Mouse (Mus musculus) lung, adult 2 months (tissue): ENCODE measurements around the gene Gm49416. TPM values are rescaled to one million over a fixed set of nuclear protein-coding genes. Genes with fewer than 3 reads are reported as not detected.

Source experiments
- DNase-seq: peaks from one replicate; pipeline ENCODE4 v3.0.0; 2022
- H3K4me1 ChIP-seq: fragments of 200-500 bp; 2 replicates; pipeline ENCODE4 v1.6.1; 2011; ENCODE audit warnings: low read length; ENCODE audit not compliant: control insufficient read depth, insufficient read depth
- H3K4me3 ChIP-seq: fragments of 200-500 bp; replicated peaks from 2 replicates; pipeline ENCODE3; 2011; ENCODE audit warnings: low read depth, mild to moderate bottlenecking, control low read depth, low read length; ENCODE audit errors: extremely low read depth
- CTCF ChIP-seq: fragments of 200-500 bp; IDR thresholded peaks from 2 replicates; pipeline ENCODE4 v1.5.1; 2011; ENCODE audit warnings: mild to moderate bottlenecking, low read length, control low read depth; ENCODE audit not compliant: insufficient read depth
- POLR2A ChIP-seq: fragments of 200-500 bp; IDR thresholded peaks from 2 replicates; pipeline ENCODE4 v1.6.1; 2011; ENCODE audit warnings: low read depth, mild to moderate bottlenecking, control low read depth, low read length, borderline replicate concordance; ENCODE audit errors: extremely low read depth
- WGBS: fragments of 180-500 bp; shearing (Covaris S2); methylation state at CpG from one replicate; pipeline ENCODE4 v1.1.7; 2018; 5-methylcytosine and 5-hydroxymethylcytosine counted together
- polyA plus RNA-seq: library from polyadenylated mRNA; depleted of rRNA; stranded (reverse); fragments of >200 nt; gene quantifications from 2 replicates; pipeline ENCODE4 v1.2.3, GENCODE M21; 2012

Gm49416 gene
- polyA plus RNA-seq, 1 experiment, result not detected

GRCm38 (mm10) chr19:8919684-8920072 lies 31.0 kb downstream of the Gm49416 start:
- no peak for TF ChIP-seq POLR2A
- no peak for TF ChIP-seq CTCF
- Histone ChIP-seq H3K4me3 (no peak overlapping the region), H3K4me1 (peaks cover 5% of the 10 kb centered on the region)
- 68% methylated on average over 6 of the region's 6 CpGs for WGBS
- DNase-seq, result no peak

DNA sequence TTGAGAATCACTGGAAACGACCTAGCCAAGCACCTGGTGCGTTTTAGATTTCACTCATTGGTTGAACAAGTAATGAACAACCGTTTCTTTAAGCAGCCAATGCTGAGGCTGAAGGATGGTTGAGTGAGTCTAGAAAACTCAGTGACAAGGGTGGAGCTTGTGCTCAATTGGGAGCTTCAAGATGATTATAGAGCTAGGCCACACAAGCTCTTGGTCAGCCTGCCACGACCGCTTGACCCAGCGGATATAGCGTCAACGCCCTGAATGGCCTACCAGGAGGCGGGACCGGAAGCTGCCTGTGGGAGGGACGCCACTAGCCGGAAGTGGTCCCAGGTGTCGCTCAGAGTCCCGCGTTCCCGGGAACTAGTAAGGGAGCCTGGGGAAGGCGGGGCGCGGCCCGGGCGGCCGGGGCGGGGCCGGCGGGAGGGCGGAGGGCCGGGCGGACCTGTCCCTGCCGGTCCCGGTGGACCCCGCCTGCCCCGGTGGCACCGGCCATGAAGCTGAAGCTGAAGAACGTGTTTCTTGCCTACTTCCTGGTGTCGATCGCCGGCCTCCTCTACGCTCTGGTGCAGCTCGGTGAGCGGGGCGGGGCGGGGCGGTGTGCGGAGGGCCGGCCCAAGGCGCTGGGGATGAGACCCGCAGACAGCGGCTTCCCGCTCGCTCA lies 31.5 kb downstream of the Gm49416 start, which contains the start of gene B3gat3:
Gene B3gat3, plus strand, starts transcription at position 302 of the 664 bp plus-strand sequence.
- 2% methylated on average over 50 of the region's 50 CpGs for WGBS
- Histone ChIP-seq H3K4me1 (peaks cover 5% of the 10 kb centered on the region), H3K4me3 (peak within 1 kb of the TSS; percentile 79)
- peak; percentile 97 for DNase-seq
- TF ChIP-seq POLR2A (peak; percentile 96), CTCF (no peak)

DNA sequence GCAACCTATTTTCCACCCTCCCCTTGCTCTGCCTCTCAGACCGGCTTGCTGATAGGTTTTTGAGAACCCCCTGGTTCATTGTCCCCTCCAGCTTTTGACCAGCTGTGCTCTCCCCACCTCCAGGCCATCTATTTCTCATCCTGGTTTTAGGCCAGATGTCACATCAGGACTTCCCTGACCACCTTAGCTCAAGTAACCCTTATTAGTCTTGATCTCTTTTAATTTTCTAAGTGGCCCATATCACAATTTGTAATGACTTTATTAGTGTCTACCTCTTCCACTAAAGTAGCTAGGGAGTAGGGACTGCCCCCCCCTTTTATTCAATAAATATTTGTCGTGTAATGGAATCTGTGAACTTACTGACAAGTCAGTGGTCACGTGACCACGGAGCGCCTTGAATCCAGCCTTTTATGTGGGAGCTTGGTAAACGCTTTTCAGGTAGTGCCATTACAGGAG lies 32.1 kb downstream of the Gm49416 start:
- no peak for DNase-seq
- WGBS, result 2% methylated on average over 6 of the region's 6 CpGs
- Histone ChIP-seq H3K4me3 (peak overlapping the region; percentile 79), H3K4me1 (peaks cover 5% of the 10 kb centered on the region)
- TF ChIP-seq POLR2A, result no peak
- no peak for TF ChIP-seq CTCF

- H3K4me3 ChIP-seq, result no peak overlapping the region
- H3K4me1 ChIP-seq, result peaks cover 5% of the 10 kb centered on the region
- DNase-seq, result no peak
- no peak for TF ChIP-seq CTCF
- TF ChIP-seq POLR2A, result no peak
- 70% methylated on average over 9 of the region's 9 CpGs for WGBS
These were observed 33.0 kb downstream of the Gm49416 start for GRCm38 (mm10) chr19:8921741-8922140.

- no peak for TF ChIP-seq POLR2A
- TF ChIP-seq CTCF, result no peak
- H3K4me3 ChIP-seq, result no peak overlapping the region
- 80% methylated on average over 2 of the region's 2 CpGs for WGBS
These were observed 38.0 kb downstream of the Gm49416 start for GRCm38 (mm10) chr19:8926766-8927165.

GRCm38 (mm10) chr19:8927891-8928525 lies 39.3 kb downstream of the Gm49416 start:
- WGBS, result 89% methylated on average over 12 of the region's 12 CpGs
- DNase-seq, result no peak
- TF ChIP-seq POLR2A (no peak), CTCF (no peak)
- H3K4me1 ChIP-seq, result peaks cover 9% of the 10 kb centered on the region
- no peak overlapping the region for H3K4me3 ChIP-seq

More at GRCm38 (mm10) chr19:8926766-8927165, 38.0 kb downstream of the Gm49416 start:
- no peak for DNase-seq
- peaks cover 9% of the 10 kb centered on the region for H3K4me1 ChIP-seq

- TF ChIP-seq CTCF, result no peak
- TF ChIP-seq POLR2A, result no peak
- DNase-seq, result no peak
- Histone ChIP-seq H3K4me1 (peaks cover 9% of the 10 kb centered on the region), H3K4me3 (peak overlapping the region; percentile 68)
- 26% methylated on average over 16 of the region's 16 CpGs for WGBS
These were observed 40.0 kb downstream of the Gm49416 start for GRCm38 (mm10) chr19:8928689-8929223.

- TF ChIP-seq POLR2A (0 out of 2 replicates have a peak, but pooled peaks have one; percentile 37), CTCF (no peak)
- 1% methylated on average over 73 of the region's 74 CpGs for WGBS
- Histone ChIP-seq H3K4me1 (peaks cover 9% of the 10 kb centered on the region), H3K4me3 (peak within 1 kb of the TSS; percentile 68)
- DNase-seq, result peak; percentile 92
These were observed 40.7 kb downstream of the Gm49416 start, which contains the start of the genes Rom1 and Eml3 for GRCm38 (mm10) chr19:8929224-8930088. Gene Rom1, minus strand, starts transcription at chr19:8929356. Gene Eml3, plus strand, starts transcription at chr19:8929552.

DNA sequence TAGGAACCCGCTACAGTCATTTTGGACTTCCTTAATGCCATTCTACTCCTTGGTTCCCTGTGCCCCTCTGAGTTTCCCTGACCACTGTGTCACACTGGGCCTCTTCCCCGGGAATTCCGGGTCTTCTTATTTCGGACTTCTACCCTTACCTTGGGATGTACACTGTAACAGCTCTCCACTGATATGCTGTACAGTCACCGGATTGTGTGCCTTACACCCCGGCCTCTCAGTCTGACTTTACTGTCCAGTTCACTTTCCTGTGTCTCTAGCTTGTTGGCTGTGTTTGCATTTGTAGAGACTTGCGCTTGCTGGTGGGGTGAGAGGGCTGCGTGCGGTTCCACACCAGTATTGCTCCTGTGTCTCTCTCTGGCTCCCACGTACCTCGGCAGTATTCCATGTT lies 41.4 kb downstream of the Gm49416 start:
- H3K4me3 ChIP-seq, result peak overlapping the region; percentile 68
- H3K4me1 ChIP-seq, result peaks cover 9% of the 10 kb centered on the region
- no peak for DNase-seq
- 4% methylated on average over 11 of the region's 11 CpGs for WGBS
- TF ChIP-seq CTCF (no peak), POLR2A (no peak)
